Mouse (Mus musculus) cerebellum, adult 11-12 months (tissue): ENCODE results near the gene Wdr5b.

Source experiments
- DNase-seq: peaks from one replicate; pipeline ENCODE4 v3.0.0; 2022

The Wdr5b gene

DNA sequence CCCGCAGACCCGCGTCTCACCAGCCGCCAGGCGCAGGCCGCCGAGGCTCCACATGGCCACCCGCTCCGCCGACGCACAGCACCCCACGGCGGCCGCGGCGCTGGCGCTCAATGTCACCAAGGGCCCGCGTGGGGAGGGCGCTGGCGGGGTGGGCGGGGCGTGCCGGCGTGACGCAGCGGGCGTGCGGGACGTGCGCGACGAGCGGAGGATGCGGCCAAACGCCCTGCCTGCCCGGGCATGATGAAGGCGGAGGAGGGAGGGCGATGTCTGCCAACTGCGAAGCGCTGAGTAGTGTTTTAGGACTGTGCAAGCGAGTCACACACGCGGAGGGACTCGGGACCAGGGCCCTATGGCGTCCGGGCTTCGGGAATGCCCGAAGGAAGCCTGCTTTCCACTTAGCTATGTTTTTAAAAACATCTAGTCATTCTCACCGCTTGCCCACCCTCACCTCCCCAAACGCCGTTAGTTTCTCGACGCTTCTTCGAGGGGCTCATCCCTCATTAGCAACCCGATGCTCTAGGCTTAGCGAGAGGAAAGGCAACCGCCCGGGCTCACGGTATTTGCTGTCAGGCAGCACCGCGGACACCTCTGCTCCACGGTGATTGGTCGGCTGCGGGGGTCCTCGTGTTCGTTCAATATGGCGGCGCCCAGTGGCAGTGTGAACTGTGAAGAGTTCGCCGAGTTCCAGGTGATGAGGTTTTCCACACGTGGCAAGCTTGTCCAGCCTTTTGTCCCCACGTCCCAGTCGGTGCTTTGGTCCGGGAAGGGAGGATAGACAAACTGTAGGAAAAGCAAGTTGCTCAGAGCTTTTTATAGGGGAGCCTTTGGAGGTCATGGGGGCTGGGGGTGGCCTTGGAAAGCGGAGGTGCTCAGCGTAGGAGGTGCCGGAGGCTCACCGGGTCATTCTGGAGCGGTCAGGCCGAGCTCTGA is 30.7 kb downstream of the Wdr5b start, which contains the start of the genes Fam162a and Ccdc58:
Fam162a (minus strand) TSS at position 145 of the 930 bp plus-strand sequence.
Ccdc58 (plus strand) TSS at position 236 of the 930 bp plus-strand sequence.
- DNase-seq, result peak; percentile 93

DNA sequence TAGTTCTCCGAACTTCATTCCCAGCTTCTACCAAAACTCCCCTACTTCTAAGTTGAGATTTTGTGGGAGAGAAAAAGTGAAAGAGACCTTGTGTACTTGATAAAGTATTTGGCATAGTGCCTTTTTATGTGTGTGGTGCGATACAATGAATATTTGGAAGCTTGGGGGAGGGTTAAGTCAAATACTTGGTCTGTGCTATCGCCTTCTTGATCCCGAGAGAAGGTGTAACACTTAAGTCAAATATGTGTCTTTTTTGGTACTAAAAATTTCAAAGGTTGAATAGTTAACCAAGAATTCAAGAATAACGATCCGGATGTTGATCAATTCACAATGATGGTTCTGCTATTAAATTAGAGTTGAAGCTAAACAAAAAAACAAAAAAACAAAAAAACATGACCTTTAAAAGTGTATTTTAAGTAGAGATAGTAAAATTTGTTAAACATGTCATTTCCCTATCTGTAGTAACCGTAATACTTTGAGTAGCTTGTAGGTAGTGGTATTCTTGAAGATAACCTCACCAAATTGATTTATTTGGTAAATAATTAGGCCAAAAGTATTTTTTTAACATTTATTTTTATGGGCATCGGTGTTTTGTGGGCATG is 31.5 kb downstream of the Wdr5b start:
- DNase-seq, result no peak

- no peak for DNase-seq
These were observed 33.8 kb downstream of the Wdr5b start for GRCm38 (mm10) chr16:36074772-36075171.

- no peak for DNase-seq
These were observed 38.9 kb downstream of the Wdr5b start for GRCm38 (mm10) chr16:36079916-36080315.

DNA sequence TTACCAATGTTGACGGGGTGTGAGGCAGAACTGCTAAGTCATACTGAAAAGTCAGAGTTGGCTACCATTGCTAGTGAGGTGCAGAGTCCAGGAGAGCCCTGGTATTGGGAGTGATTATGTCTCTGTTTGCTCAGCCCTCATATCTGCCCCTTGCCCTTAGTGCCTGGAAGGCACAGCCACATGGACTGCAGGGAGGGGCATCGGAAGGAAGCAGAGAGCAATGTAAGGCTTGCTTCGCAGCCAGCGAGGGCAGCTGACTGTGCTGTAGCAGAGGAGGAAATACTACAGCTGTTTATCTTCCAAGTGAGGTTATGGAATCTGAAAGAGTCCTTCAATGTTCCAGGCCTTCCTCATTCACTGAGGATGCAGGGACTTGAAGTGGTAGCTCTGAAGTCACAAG is 46.9 kb downstream of the Wdr5b start:
- DNase-seq, result no peak

DNA sequence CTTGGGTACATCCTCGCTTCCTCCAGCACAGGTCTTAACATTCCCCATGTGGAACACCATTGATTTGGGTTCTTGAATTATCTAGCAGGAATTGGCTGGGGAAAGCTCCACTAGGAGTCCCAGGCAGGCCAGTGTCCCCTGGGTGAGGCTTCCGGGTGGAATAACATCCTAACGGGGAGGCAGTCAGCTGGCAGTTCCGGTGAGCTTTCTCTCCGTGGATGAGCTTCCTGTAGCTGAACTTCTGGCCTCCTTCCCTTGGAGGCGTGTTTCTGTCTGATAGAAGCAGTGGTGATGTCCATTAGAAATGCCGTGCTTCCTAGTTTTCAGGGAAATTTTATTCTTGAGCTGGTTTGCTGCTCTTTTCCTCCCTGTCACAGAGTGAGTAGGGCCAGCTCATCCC is 48.1 kb downstream of the Wdr5b start:
- no peak for DNase-seq

GRCm38 (mm10) chr16:36089850-36090616 is 49.0 kb downstream of the Wdr5b start:
- DNase-seq, result no peak

- no peak for DNase-seq
These were observed 50.0 kb downstream of the Wdr5b start for GRCm38 (mm10) chr16:36090785-36091509.
